Mouse (Mus musculus): ENCODE measurements at regions not wholly inside any gene's neighbourhood (a gene's known extent, or its start where the extent isn't known, plus 50 kb on each side); places are given as distances from the start of the nearest gene placed in this dataset.
A peak's percentile ranks its signal among the peaks of the same experiment; 100 is the strongest.

GRCm38 (mm10) chr13:52395786-52396185, 135.3 kb downstream of the Diras2 start:
- no peaks in the 10 kb centered on the region for H3K27me3 ChIP-seq (ENCODE audit: control insufficient read depth, insufficient read depth, low read length)
- H3K4me3 ChIP-seq (ENCODE audit: low read depth, low read length), result no peak overlapping the region
- H3K9ac ChIP-seq (ENCODE audit: low read length), result no peak overlapping the region
- ATAC-seq (ENCODE audit: low FRiP score, low TSS enrichment) (no peak), DNase-seq (ENCODE audit: low spot score) (no peak)
- TF ChIP-seq CTCF (IDR thresholded peaks at IDR 0.05; ENCODE audit: low read depth), result no peak
- no peak for TF ChIP-seq EP300 (optimal IDR thresholded peaks at IDR 0.05)
- 86% methylated on average over 8 of the region's 8 CpGs for WGBS
- no peak overlapping the region for H3K27ac ChIP-seq (replicated peaks)
- no peaks in the 10 kb centered on the region for H3K4me1 ChIP-seq (replicated peaks; ENCODE audit: control insufficient read depth, insufficient read depth)
- H3K36me3 ChIP-seq (ENCODE audit: control insufficient read depth, insufficient read depth, low read length), result no peaks in the 10 kb centered on the region
- no peak overlapping the region for H3K4me2 ChIP-seq (replicated peaks; ENCODE audit: low read depth)
- H3K9me3 ChIP-seq (ENCODE audit: control insufficient read depth, low read length), result no peaks in the 10 kb centered on the region

- Histone ChIP-seq H3K27me3 (ENCODE audit: control insufficient read depth, insufficient read depth, low read length) (no peaks in the 10 kb centered on the region), H3K9ac (ENCODE audit: low read length) (no peak overlapping the region), H3K4me3 (ENCODE audit: low read depth, low read length) (no peak overlapping the region), H3K27ac (replicated peaks) (no peak overlapping the region), H3K36me3 (ENCODE audit: control insufficient read depth, insufficient read depth, low read length) (no peaks in the 10 kb centered on the region), H3K4me2 (replicated peaks; ENCODE audit: low read depth) (no peak overlapping the region), H3K4me1 (replicated peaks; ENCODE audit: control insufficient read depth, insufficient read depth) (no peaks in the 10 kb centered on the region), H3K9me3 (ENCODE audit: control insufficient read depth, low read length) (no peaks in the 10 kb centered on the region)
- no peak for DNase-seq (ENCODE audit: low spot score)
- no peak for TF ChIP-seq CTCF (IDR thresholded peaks at IDR 0.05; ENCODE audit: low read depth)
- TF ChIP-seq EP300 (optimal IDR thresholded peaks at IDR 0.05), result no peak
- ATAC-seq (ENCODE audit: low FRiP score, low TSS enrichment), result no peak
- 79% methylated on average over 6 of the region's 6 CpGs for WGBS
These were observed 132.7 kb downstream of the Diras2 start for GRCm38 (mm10) chr13:52398344-52398743.

GRCm38 (mm10) chr13:52399143-52399542, 131.9 kb downstream of the Diras2 start:
- H3K27ac ChIP-seq (replicated peaks), result no peak overlapping the region
- no peak overlapping the region for H3K4me3 ChIP-seq (ENCODE audit: low read depth, low read length)
- H3K4me2 ChIP-seq (replicated peaks; ENCODE audit: low read depth), result no peak overlapping the region
- no peaks in the 10 kb centered on the region for H3K4me1 ChIP-seq (replicated peaks; ENCODE audit: control insufficient read depth, insufficient read depth)
- TF ChIP-seq EP300 (optimal IDR thresholded peaks at IDR 0.05), result no peak
- TF ChIP-seq CTCF (IDR thresholded peaks at IDR 0.05; ENCODE audit: low read depth), result no peak
- no peaks in the 10 kb centered on the region for H3K27me3 ChIP-seq (ENCODE audit: control insufficient read depth, insufficient read depth, low read length)
- WGBS, result 44% methylated on average over 2 of the region's 2 CpGs
- no peak overlapping the region for H3K9ac ChIP-seq (ENCODE audit: low read length)
- H3K9me3 ChIP-seq (ENCODE audit: control insufficient read depth, low read length), result no peaks in the 10 kb centered on the region
- H3K36me3 ChIP-seq (ENCODE audit: control insufficient read depth, insufficient read depth, low read length), result no peaks in the 10 kb centered on the region
- DNase-seq (ENCODE audit: low spot score) (peak; percentile 33), ATAC-seq (ENCODE audit: low FRiP score, low TSS enrichment) (peak; percentile 93)

- Histone ChIP-seq H3K4me2 (replicated peaks; ENCODE audit: low read depth) (no peak overlapping the region), H3K36me3 (ENCODE audit: control insufficient read depth, insufficient read depth, low read length) (no peaks in the 10 kb centered on the region), H3K27me3 (ENCODE audit: control insufficient read depth, insufficient read depth, low read length) (no peaks in the 10 kb centered on the region), H3K9ac (ENCODE audit: low read length) (no peak overlapping the region), H3K27ac (replicated peaks) (no peak overlapping the region), H3K4me1 (replicated peaks; ENCODE audit: control insufficient read depth, insufficient read depth) (no peaks in the 10 kb centered on the region), H3K4me3 (ENCODE audit: low read depth, low read length) (no peak overlapping the region), H3K9me3 (ENCODE audit: control insufficient read depth, low read length) (no peaks in the 10 kb centered on the region)
- TF ChIP-seq CTCF (IDR thresholded peaks at IDR 0.05; ENCODE audit: low read depth) (no peak), EP300 (optimal IDR thresholded peaks at IDR 0.05) (no peak)
- WGBS, result 82% methylated on average over 3 of the region's 3 CpGs
- ATAC-seq (ENCODE audit: low FRiP score, low TSS enrichment) (no peak), DNase-seq (ENCODE audit: low spot score) (no peak)
These were observed 127.3 kb downstream of the Diras2 start for GRCm38 (mm10) chr13:52403805-52404204.

- TF ChIP-seq EP300 (optimal IDR thresholded peaks at IDR 0.05) (no peak), CTCF (IDR thresholded peaks at IDR 0.05; ENCODE audit: low read depth) (no peak)
- DNase-seq (ENCODE audit: low spot score) (no peak), ATAC-seq (ENCODE audit: low FRiP score, low TSS enrichment) (no peak)
- 48% methylated on average over 1 of the region's 1 CpGs for WGBS
- no peaks in the 10 kb centered on the region for H3K9me3 ChIP-seq (ENCODE audit: control insufficient read depth, low read length)
- no peaks in the 10 kb centered on the region for H3K27me3 ChIP-seq (ENCODE audit: control insufficient read depth, insufficient read depth, low read length)
- no peak overlapping the region for H3K4me2 ChIP-seq (replicated peaks; ENCODE audit: low read depth)
- no peak overlapping the region for H3K9ac ChIP-seq (ENCODE audit: low read length)
- H3K27ac ChIP-seq (replicated peaks), result no peak overlapping the region
- H3K4me1 ChIP-seq (replicated peaks; ENCODE audit: control insufficient read depth, insufficient read depth), result no peaks in the 10 kb centered on the region
- H3K36me3 ChIP-seq (ENCODE audit: control insufficient read depth, insufficient read depth, low read length), result no peaks in the 10 kb centered on the region
- H3K4me3 ChIP-seq (ENCODE audit: low read depth, low read length), result no peak overlapping the region
These were observed 114.8 kb downstream of the Diras2 start for GRCm38 (mm10) chr13:52416301-52416700.

- Histone ChIP-seq H3K9me3 (ENCODE audit: control insufficient read depth, low read length) (no peaks in the 10 kb centered on the region), H3K27ac (replicated peaks) (no peak overlapping the region), H3K36me3 (ENCODE audit: control insufficient read depth, insufficient read depth, low read length) (no peaks in the 10 kb centered on the region), H3K4me3 (ENCODE audit: low read depth, low read length) (no peak overlapping the region), H3K27me3 (ENCODE audit: control insufficient read depth, insufficient read depth, low read length) (no peaks in the 10 kb centered on the region), H3K4me1 (replicated peaks; ENCODE audit: control insufficient read depth, insufficient read depth) (no peaks in the 10 kb centered on the region), H3K4me2 (replicated peaks; ENCODE audit: low read depth) (no peak overlapping the region), H3K9ac (ENCODE audit: low read length) (no peak overlapping the region)
- TF ChIP-seq EP300 (optimal IDR thresholded peaks at IDR 0.05) (no peak), CTCF (IDR thresholded peaks at IDR 0.05; ENCODE audit: low read depth) (no peak)
- 87% methylated on average over 3 of the region's 3 CpGs for WGBS
- ATAC-seq (ENCODE audit: low FRiP score, low TSS enrichment) (no peak), DNase-seq (ENCODE audit: low spot score) (no peak)
These were observed 108.6 kb downstream of the Diras2 start for GRCm38 (mm10) chr13:52422456-52422855.
